Mouse (Mus musculus) Muller cell, postnatal 12 days (primary cell): ENCODE results near the gene Gm21477.
"Not testable (repeated sequence)": the region's sequence is repeated elsewhere in the genome, so short reads cannot be mapped to it uniquely, and the experiment has no call there.

Experiments used
- DNase-seq: peaks from one replicate; pipeline ENCODE4 v3.0.0-alpha.2; 2015; ENCODE audit errors: inconsistent ontology term

Gene Gm21477

GRCm38 (mm10) chrY:87116521-87116920 lies at the start of gene Gm21477:
TSS of gene Gm21477 (plus strand) at chrY:87116821.
- not testable (repeated sequence) for DNase-seq
